Mouse (Mus musculus): ENCODE measurements at regions not wholly inside any gene's neighbourhood (a gene's known extent, or its start where the extent isn't known, plus 50 kb on each side); places are given as distances from the start of the nearest gene placed in this dataset.

GRCm38 (mm10) chr1:90424066-90424821 is 178.5 kb upstream of the Cops8 start:
- no peak overlapping the region for H3K27ac ChIP-seq (ENCODE audit: insufficient read depth, low read depth, low read length, poor library complexity, severe bottlenecking)
- H3K4me1 ChIP-seq (ENCODE audit: control insufficient read depth in 2 of 2, insufficient read depth in 2 of 2, low read length in 2 of 2, poor library complexity in 1 of 2), result peaks cover 1 to 13% of the 10 kb centered on the region in 2 experiments; a peak in 2 of 4 replicates
- H3K9ac ChIP-seq (ENCODE audit: insufficient read depth, low read depth, low read length, poor library complexity, severe bottlenecking), result no peak overlapping the region
- TF ChIP-seq MAFK (IDR thresholded peaks at IDR 0.05; ENCODE audit: insufficient read depth, low read depth, low read length), result no peak
- TF ChIP-seq ZNF384 (IDR thresholded peaks at IDR 0.05; ENCODE audit: low read depth, low read length), result no peak
- TF ChIP-seq ZC3H11A (IDR thresholded peaks at IDR 0.05; ENCODE audit: borderline replicate concordance, low read depth, low read length), result no peak
- no peak for TF ChIP-seq HCFC1 (IDR thresholded peaks at IDR 0.05; ENCODE audit: borderline replicate concordance, insufficient read depth, low read length)
- TF ChIP-seq CHD2 (IDR thresholded peaks at IDR 0.05; ENCODE audit: low read depth, low read length), result no peak
- H3K4me3 ChIP-seq (ENCODE audit: insufficient read depth in 1 of 2, low read depth in 1 of 2, low read length in 2 of 2, poor library complexity in 1 of 2, severe bottlenecking in 1 of 2), result no peak overlapping the region
- H3K36me3 ChIP-seq (ENCODE audit: control insufficient read depth, insufficient read depth, low read length, poor library complexity, severe bottlenecking), result no peaks in the 10 kb centered on the region
- peak; percentile 64 for DNase-seq (ENCODE audit: low read depth, low spot score)
- in situ Hi-C loops (cut with MboI; ENCODE audit: low sequenced_read_pairs in 2 of 2, unreplicated experiment in 2 of 2), result no loop called here
- no peaks in the 10 kb centered on the region for H3K9me3 ChIP-seq (ENCODE audit: control insufficient read depth, insufficient read depth, low read depth, low read length)

GRCm38 (mm10) chr1:90428334-90428733 is 174.4 kb upstream of the Cops8 start:
- Histone ChIP-seq H3K27ac (ENCODE audit: insufficient read depth, low read depth, low read length, poor library complexity, severe bottlenecking) (no peak overlapping the region), H3K9ac (ENCODE audit: insufficient read depth, low read depth, low read length, poor library complexity, severe bottlenecking) (no peak overlapping the region), H3K36me3 (ENCODE audit: control insufficient read depth, insufficient read depth, low read length, poor library complexity, severe bottlenecking) (no peaks in the 10 kb centered on the region), H3K4me3 (ENCODE audit: insufficient read depth in 1 of 2, low read depth in 1 of 2, low read length in 2 of 2, poor library complexity in 1 of 2, severe bottlenecking in 1 of 2) (no peak overlapping the region), H3K4me1 (ENCODE audit: control insufficient read depth in 2 of 2, insufficient read depth in 2 of 2, low read length in 2 of 2, poor library complexity in 1 of 2) (peaks cover 1 to 13% of the 10 kb centered on the region in 2 experiments; a peak in 2 of 4 replicates), H3K9me3 (ENCODE audit: control insufficient read depth, insufficient read depth, low read depth, low read length) (no peaks in the 10 kb centered on the region)
- in situ Hi-C loops (cut with MboI; ENCODE audit: low sequenced_read_pairs in 2 of 2, unreplicated experiment in 2 of 2), result no loop called here
- no peak for DNase-seq (ENCODE audit: low read depth, low spot score)
- TF ChIP-seq HCFC1 (IDR thresholded peaks at IDR 0.05; ENCODE audit: borderline replicate concordance, insufficient read depth, low read length), result no peak
- TF ChIP-seq MAFK (IDR thresholded peaks at IDR 0.05; ENCODE audit: insufficient read depth, low read depth, low read length), result no peak
- TF ChIP-seq CHD2 (IDR thresholded peaks at IDR 0.05; ENCODE audit: low read depth, low read length), result no peak
- no peak for TF ChIP-seq ZNF384 (IDR thresholded peaks at IDR 0.05; ENCODE audit: low read depth, low read length)
- TF ChIP-seq ZC3H11A (IDR thresholded peaks at IDR 0.05; ENCODE audit: borderline replicate concordance, low read depth, low read length), result no peak

GRCm38 (mm10) chr1:90428774-90429173 is 174.0 kb upstream of the Cops8 start:
- peaks cover 0 to 13% of the 10 kb centered on the region in 2 experiments; a peak in 2 of 4 replicates for H3K4me1 ChIP-seq (ENCODE audit: control insufficient read depth in 2 of 2, insufficient read depth in 2 of 2, low read length in 2 of 2, poor library complexity in 1 of 2)
- in situ Hi-C loops (cut with MboI; ENCODE audit: low sequenced_read_pairs in 2 of 2, unreplicated experiment in 2 of 2), result no loop called here

GRCm38 (mm10) chr1:90430480-90430879 is 172.3 kb upstream of the Cops8 start:
- Histone ChIP-seq H3K36me3 (ENCODE audit: control insufficient read depth, insufficient read depth, low read length, poor library complexity, severe bottlenecking) (no peaks in the 10 kb centered on the region), H3K9ac (ENCODE audit: insufficient read depth, low read depth, low read length, poor library complexity, severe bottlenecking) (no peak overlapping the region), H3K4me1 (ENCODE audit: control insufficient read depth in 2 of 2, insufficient read depth in 2 of 2, low read length in 2 of 2, poor library complexity in 1 of 2) (peaks cover 0 to 3% of the 10 kb centered on the region in 2 experiments; a peak in 1 of 4 replicates), H3K27ac (ENCODE audit: insufficient read depth, low read depth, low read length, poor library complexity, severe bottlenecking) (no peak overlapping the region), H3K4me3 (ENCODE audit: insufficient read depth in 1 of 2, low read depth in 1 of 2, low read length in 2 of 2, poor library complexity in 1 of 2, severe bottlenecking in 1 of 2) (no peak overlapping the region), H3K9me3 (ENCODE audit: control insufficient read depth, insufficient read depth, low read depth, low read length) (no peaks in the 10 kb centered on the region)
- in situ Hi-C loops (cut with MboI; ENCODE audit: low sequenced_read_pairs in 2 of 2, unreplicated experiment in 2 of 2), result no loop called here
- no peak for TF ChIP-seq ZNF384 (IDR thresholded peaks at IDR 0.05; ENCODE audit: low read depth, low read length)
- TF ChIP-seq ZC3H11A (IDR thresholded peaks at IDR 0.05; ENCODE audit: borderline replicate concordance, low read depth, low read length), result no peak
- no peak for TF ChIP-seq HCFC1 (IDR thresholded peaks at IDR 0.05; ENCODE audit: borderline replicate concordance, insufficient read depth, low read length)
- TF ChIP-seq MAFK (IDR thresholded peaks at IDR 0.05; ENCODE audit: insufficient read depth, low read depth, low read length), result no peak
- TF ChIP-seq CHD2 (IDR thresholded peaks at IDR 0.05; ENCODE audit: low read depth, low read length), result no peak
- no peak for DNase-seq (ENCODE audit: low read depth, low spot score)

More at GRCm38 (mm10) chr1:90428774-90429173, 174.0 kb upstream of the Cops8 start:
- Histone ChIP-seq H3K36me3 (ENCODE audit: control insufficient read depth, insufficient read depth, low read length, poor library complexity, severe bottlenecking) (no peaks in the 10 kb centered on the region), H3K27ac (ENCODE audit: insufficient read depth, low read depth, low read length, poor library complexity, severe bottlenecking) (no peak overlapping the region), H3K4me3 (ENCODE audit: insufficient read depth in 1 of 2, low read depth in 1 of 2, low read length in 2 of 2, poor library complexity in 1 of 2, severe bottlenecking in 1 of 2) (no peak overlapping the region), H3K9ac (ENCODE audit: insufficient read depth, low read depth, low read length, poor library complexity, severe bottlenecking) (no peak overlapping the region), H3K9me3 (ENCODE audit: control insufficient read depth, insufficient read depth, low read depth, low read length) (no peaks in the 10 kb centered on the region)
- no peak for TF ChIP-seq ZNF384 (IDR thresholded peaks at IDR 0.05; ENCODE audit: low read depth, low read length)
- no peak for TF ChIP-seq CHD2 (IDR thresholded peaks at IDR 0.05; ENCODE audit: low read depth, low read length)
- no peak for DNase-seq (ENCODE audit: low read depth, low spot score)
